Mouse (Mus musculus) hindbrain, embryonic 14.5 days (tissue): Measurements from ENCODE around the gene Btbd10. TPM values are rescaled to one million over a fixed set of nuclear protein-coding genes. Genes with fewer than 3 reads are reported as not detected.
A peak's percentile ranks its signal among the peaks of the same experiment; 100 is the strongest.

Experiments used
- ATAC-seq: fragments of 200-750 bp; cut with Nextera tagmentation; 2 replicates; pipeline ENCODE4 v1.8.0; 2017; ENCODE audit warnings: moderate number of reproducible peaks, mild to moderate bottlenecking, moderate TSS enrichment, moderate library complexity; ENCODE audit not compliant: low FRiP score
- DNase-seq: peaks from one replicate; pipeline ENCODE4 v3.0.0-alpha.2; 2015; ENCODE audit warnings: low spot score
- H3K27ac ChIP-seq: fragments of 300-500 bp; sonication (generic); 2 replicates; pipeline ENCODE4 v1.5.1; 2014; ENCODE audit warnings: mild to moderate bottlenecking, moderate library complexity
- H3K27me3 ChIP-seq: fragments of 300-500 bp; sonication (generic); 2 replicates; pipeline ENCODE4 v1.6.1; 2014; ENCODE audit warnings: mild to moderate bottlenecking, low read length, mixed read lengths; ENCODE audit not compliant: control insufficient read depth, insufficient read depth
- H3K36me3 ChIP-seq: fragments of 300-500 bp; sonication (generic); replicated peaks from 2 replicates; pipeline ENCODE4 v1.6.1; 2014; ENCODE audit not compliant: control insufficient read depth, insufficient read depth
- H3K4me1 ChIP-seq: fragments of 300-500 bp; sonication (generic); replicated peaks from 2 replicates; pipeline ENCODE4 v1.6.1; 2014; ENCODE audit warnings: antibody characterized with exemption, low read length, mixed read lengths; ENCODE audit not compliant: control insufficient read depth, insufficient read depth
- H3K4me2 ChIP-seq: fragments of 300-500 bp; sonication (generic); replicated peaks from 2 replicates; pipeline ENCODE4 v1.6.1; 2014; ENCODE audit warnings: mild to moderate bottlenecking, moderate library complexity
- H3K4me3 ChIP-seq: fragments of 300-500 bp; sonication (generic); replicated peaks from 2 replicates; pipeline ENCODE4 v1.5.1; 2014; ENCODE audit warnings: mild to moderate bottlenecking, low read length
- H3K9ac ChIP-seq: fragments of 300-500 bp; sonication (generic); 2 replicates; pipeline ENCODE4 v1.6.1; 2014
- H3K9me3 ChIP-seq: fragments of 300-500 bp; sonication (generic); 2 replicates; pipeline ENCODE4 v1.6.1; 2016; ENCODE audit warnings: low read length; ENCODE audit not compliant: control insufficient read depth
- WGBS: fragments of 180-500 bp; shearing (Covaris S2); extraction: QIAGEN DNeasy Blood & Tissue Kit; methylation state at CpG from one replicate; pipeline ENCODE4 v1.1.7; 2014; 5-methylcytosine and 5-hydroxymethylcytosine counted together
- polyA plus RNA-seq: library from polyadenylated mRNA; unstranded; fragments of >200 nt; fragmentation: Nextera tagmentation; extraction: Ambion mirVana; gene quantifications from 2 replicates; pipeline ENCODE4 v1.2.1, GENCODE M21; 2014

Btbd10 gene
- polyA plus RNA-seq: 81.8 and 89.0 TPM in 2 replicates

DNA sequence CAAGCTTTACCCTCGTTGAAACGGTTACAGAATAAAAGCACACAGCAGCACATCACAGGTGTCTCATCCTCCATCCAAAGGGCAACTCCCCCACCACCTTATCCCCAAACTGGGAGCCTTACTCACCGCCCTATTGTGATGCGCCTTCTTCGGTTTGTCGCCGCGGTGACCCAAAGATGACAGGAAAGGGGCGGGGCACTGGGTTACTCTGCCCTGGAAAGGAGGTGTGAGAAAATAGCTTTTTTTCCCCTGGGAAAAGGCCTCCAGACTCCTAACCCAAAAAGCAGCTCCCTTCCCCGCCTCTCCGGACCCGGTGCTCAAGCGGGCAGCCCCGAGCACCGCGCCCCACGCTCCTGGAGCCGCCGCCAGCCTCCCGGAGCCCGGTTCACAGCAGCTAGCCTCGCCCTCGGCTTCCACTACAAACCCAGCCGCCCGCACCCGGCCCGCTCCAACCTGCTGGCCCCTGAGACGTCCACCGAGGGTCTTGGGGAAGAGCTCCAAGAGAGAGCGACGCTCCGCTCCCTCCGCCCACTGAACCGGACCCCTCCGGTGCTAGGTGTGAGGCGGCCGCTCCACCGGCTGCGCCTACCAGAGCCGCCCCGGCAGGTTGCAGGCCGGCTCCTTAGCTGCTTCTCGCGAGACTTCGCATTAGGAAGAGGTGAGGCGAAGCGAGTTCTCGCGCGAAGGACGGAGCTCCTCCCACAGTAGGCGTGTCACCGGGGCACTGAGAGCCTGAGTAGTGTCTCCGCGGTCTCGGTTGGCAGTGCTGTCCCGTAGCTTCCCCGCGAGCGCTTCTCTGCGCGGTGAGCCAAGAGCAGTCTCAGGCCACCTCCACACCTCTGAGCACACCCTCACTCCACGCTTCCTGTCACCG is at the start of gene Btbd10:
TSS of gene Btbd10 (minus strand) at position 647 of the 874 bp plus-strand sequence.
- peak within 1 kb of the TSS; percentile 90 for H3K4me3 ChIP-seq
- H3K4me1 ChIP-seq: peaks cover 19% of the 10 kb centered on the region
- H3K9ac ChIP-seq: peak within 1 kb of the TSS; percentile 91
- WGBS: under 1% methylated on average over 62 of the region's 64 CpGs
- DNase-seq (peak; percentile 99), ATAC-seq (peak; percentile 99)
- peak within 1 kb of the TSS; percentile 85 for H3K4me2 ChIP-seq
- peak within 1 kb of the TSS; percentile 90 for H3K27ac ChIP-seq
- H3K36me3 ChIP-seq: no peaks in the 10 kb centered on the region
- H3K27me3 ChIP-seq: no peaks in the 10 kb centered on the region
- H3K9me3 ChIP-seq: no peaks in the 10 kb centered on the region

DNA sequence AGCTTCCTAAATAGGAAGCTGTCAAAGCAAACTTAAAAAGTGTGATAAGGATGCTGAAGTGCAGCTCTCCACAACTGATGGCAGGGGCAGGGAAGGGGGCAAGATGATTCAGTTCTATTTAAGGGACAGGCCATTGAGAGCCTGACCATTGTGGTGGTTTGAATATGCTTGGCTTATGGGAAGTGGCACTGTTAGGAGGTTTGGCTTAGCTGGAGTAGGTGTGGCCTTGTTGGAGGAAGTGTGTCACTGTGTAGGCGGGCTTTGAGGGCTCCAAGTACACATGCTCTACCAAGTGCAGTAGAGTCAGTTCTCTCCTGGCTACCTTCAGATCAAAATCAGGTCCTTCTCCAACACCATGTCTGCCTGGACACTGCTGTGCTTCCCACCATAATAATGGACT is 47.3 kb upstream of the Btbd10 start:
- Histone ChIP-seq H3K9ac (no peak overlapping the region), H3K36me3 (no peaks in the 10 kb centered on the region), H3K27me3 (no peaks in the 10 kb centered on the region), H3K9me3 (no peaks in the 10 kb centered on the region), H3K4me2 (no peak overlapping the region), H3K27ac (no peak overlapping the region), H3K4me1 (no peaks in the 10 kb centered on the region), H3K4me3 (no peak overlapping the region)
- ATAC-seq (no peak), DNase-seq (no peak)
- WGBS: 91% methylated on average over 1 of the region's 1 CpGs

DNA sequence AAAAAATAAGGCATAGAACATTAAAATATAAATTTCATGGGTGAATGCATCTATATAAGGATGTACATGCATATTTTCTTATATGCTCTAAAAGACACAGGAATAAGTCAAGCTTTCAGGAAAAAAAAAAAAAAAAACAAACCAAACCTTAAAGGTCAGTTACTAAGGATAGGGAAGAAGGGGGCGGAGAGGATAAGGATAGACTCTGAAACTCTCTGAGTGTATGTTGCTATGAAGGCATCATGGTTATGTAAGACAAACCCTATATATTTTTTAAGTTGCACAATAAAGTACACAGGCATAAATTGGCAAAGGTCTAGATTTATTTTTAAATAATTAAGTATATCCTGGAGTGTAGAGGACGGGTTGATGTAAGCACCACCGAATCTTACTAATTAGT is 46.1 kb upstream of the Btbd10 start:
- no peak overlapping the region for H3K9ac ChIP-seq
- H3K36me3 ChIP-seq: no peaks in the 10 kb centered on the region
- no peaks in the 10 kb centered on the region for H3K27me3 ChIP-seq
- no peak for DNase-seq
- H3K9me3 ChIP-seq: no peaks in the 10 kb centered on the region
- H3K27ac ChIP-seq: no peak overlapping the region
- WGBS: 95% methylated on average over 3 of the region's 3 CpGs
- H3K4me2 ChIP-seq: no peak overlapping the region
- ATAC-seq: no peak
- H3K4me3 ChIP-seq: no peak overlapping the region
- H3K4me1 ChIP-seq: no peaks in the 10 kb centered on the region

DNA sequence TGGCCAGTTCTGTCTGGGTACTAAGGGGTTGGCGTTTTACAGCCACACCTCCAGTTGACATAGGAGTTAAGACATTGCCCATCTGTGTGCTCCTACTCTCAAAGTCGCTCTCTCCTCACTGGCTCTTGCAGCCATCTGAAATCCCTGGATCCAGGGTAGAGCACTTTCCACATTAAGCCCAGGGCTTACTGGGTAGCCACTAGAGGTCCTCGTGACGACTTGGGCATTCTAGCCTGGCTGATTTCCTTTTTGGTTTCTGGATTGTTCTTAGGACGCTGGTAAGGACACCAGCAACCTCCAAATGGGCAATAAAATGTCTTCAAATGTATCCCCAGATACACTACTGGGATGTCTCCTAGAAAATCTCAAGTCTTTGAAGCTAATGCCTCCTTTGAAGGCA is 39.5 kb upstream of the Btbd10 start:
- Histone ChIP-seq H3K9me3 (no peaks in the 10 kb centered on the region), H3K27me3 (no peaks in the 10 kb centered on the region), H3K9ac (no peak overlapping the region), H3K4me3 (no peak overlapping the region), H3K27ac (no peak overlapping the region), H3K4me2 (no peak overlapping the region), H3K4me1 (no peaks in the 10 kb centered on the region), H3K36me3 (no peaks in the 10 kb centered on the region)
- WGBS: 66% methylated on average over 5 of the region's 5 CpGs
- ATAC-seq (no peak), DNase-seq (no peak)

DNA sequence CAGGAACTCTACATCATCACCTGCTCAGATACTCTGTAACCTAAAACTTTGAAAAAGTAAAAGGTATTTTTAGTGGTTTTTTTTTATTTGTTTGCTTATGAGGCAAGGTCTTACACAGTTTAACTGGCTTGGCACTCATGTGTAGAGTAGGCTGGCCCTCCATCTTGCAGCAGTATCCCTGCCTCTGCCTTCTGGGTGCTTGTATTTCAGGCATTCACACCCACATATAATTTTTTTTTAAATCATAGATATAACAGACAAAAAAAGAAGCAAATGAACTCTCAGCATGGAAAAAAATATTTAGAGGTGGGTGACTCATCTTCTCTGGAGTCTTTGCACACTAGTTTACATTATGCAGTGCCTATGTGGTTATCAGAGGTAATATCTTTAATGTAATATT is 28.9 kb upstream of the Btbd10 start:
- Histone ChIP-seq H3K36me3 (no peaks in the 10 kb centered on the region), H3K4me3 (no peak overlapping the region), H3K9ac (no peak overlapping the region), H3K9me3 (no peaks in the 10 kb centered on the region), H3K27me3 (no peaks in the 10 kb centered on the region), H3K4me1 (no peaks in the 10 kb centered on the region), H3K27ac (no peak overlapping the region), H3K4me2 (no peak overlapping the region)
- DNase-seq (no peak), ATAC-seq (no peak)

DNA sequence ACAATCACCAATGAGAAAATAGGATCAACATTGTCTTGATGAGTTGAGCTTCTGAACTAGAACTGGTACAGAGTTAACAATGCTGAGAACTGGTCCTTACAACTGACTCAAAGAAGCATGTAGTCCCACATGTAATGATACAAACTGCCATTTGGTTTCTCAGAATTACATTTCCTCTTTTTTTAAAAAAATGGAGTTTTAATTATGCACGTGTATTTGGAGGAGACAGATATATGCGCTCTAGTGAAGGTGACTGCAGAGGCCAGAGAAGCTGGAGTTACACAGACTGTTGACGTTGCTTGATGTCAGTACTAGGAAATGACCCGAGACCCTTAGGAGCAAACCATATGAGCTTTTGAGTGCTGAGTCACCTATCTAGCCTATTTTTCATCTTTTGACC is 27.5 kb upstream of the Btbd10 start:
- DNase-seq (no peak), ATAC-seq (no peak)
- Histone ChIP-seq H3K9ac (no peak overlapping the region), H3K36me3 (no peaks in the 10 kb centered on the region), H3K27ac (no peak overlapping the region), H3K4me3 (no peak overlapping the region), H3K4me2 (no peak overlapping the region), H3K4me1 (no peaks in the 10 kb centered on the region), H3K27me3 (no peaks in the 10 kb centered on the region), H3K9me3 (no peaks in the 10 kb centered on the region)
- 90% methylated on average over 4 of the region's 4 CpGs for WGBS

DNA sequence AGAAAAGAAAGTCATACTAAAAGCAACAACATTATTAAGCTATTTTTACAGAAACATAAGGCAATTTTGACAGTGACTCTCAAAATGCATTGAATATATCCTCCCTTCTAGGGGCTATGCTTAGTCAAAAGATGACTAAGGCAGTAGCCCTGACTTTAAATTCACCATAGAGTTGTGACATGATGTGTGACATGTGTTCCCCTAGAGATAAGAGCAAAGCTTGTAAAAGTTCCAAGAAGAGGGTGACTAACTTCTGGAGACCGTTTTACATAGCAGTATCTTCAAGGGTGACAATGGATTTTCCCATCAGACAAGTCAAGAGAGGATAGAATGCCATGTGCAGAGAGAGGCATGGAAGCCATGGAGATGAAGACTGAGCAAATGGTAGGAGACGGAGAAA is 22.4 kb upstream of the Btbd10 start:
- Histone ChIP-seq H3K27me3 (no peaks in the 10 kb centered on the region), H3K4me3 (no peak overlapping the region), H3K9ac (no peak overlapping the region), H3K4me1 (no peaks in the 10 kb centered on the region), H3K4me2 (no peak overlapping the region), H3K27ac (no peak overlapping the region), H3K36me3 (no peaks in the 10 kb centered on the region), H3K9me3 (no peaks in the 10 kb centered on the region)
- DNase-seq (no peak), ATAC-seq (no peak)
- WGBS: 89% methylated on average over 2 of the region's 2 CpGs

DNA sequence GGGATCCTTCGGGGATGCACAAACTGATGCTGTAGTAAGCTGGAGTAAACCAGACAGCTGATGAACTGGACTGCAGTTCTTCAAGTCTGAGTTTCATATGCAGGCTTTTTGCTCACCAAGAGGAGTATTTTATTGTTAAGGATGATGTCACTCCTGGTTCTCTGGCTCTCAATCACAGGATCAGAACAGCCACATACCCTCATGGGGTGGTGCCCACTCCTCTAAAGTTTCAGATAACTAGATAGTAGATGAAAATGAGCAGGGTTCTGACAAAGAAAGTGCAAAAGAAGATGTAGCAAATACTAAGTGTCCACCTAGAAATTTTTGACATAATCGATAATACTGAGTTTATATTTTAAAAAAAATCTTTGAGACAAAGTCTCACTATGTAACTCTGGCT is 19.3 kb upstream of the Btbd10 start, which contains the start of gene Pth:
TSS of gene Pth (minus strand) at position 101 of the 400 bp plus-strand sequence.
- H3K27ac ChIP-seq: no peak within 1 kb of the TSS
- H3K4me1 ChIP-seq: no peaks in the 10 kb centered on the region
- no peaks in the 10 kb centered on the region for H3K9me3 ChIP-seq
- 95% methylated on average over 2 of the region's 2 CpGs for WGBS
- DNase-seq (no peak), ATAC-seq (no peak)
- no peaks in the 10 kb centered on the region for H3K36me3 ChIP-seq
- no peak within 1 kb of the TSS for H3K9ac ChIP-seq
- H3K27me3 ChIP-seq: no peaks in the 10 kb centered on the region
- H3K4me3 ChIP-seq: no peak within 1 kb of the TSS
- H3K4me2 ChIP-seq: no peak within 1 kb of the TSS

DNA sequence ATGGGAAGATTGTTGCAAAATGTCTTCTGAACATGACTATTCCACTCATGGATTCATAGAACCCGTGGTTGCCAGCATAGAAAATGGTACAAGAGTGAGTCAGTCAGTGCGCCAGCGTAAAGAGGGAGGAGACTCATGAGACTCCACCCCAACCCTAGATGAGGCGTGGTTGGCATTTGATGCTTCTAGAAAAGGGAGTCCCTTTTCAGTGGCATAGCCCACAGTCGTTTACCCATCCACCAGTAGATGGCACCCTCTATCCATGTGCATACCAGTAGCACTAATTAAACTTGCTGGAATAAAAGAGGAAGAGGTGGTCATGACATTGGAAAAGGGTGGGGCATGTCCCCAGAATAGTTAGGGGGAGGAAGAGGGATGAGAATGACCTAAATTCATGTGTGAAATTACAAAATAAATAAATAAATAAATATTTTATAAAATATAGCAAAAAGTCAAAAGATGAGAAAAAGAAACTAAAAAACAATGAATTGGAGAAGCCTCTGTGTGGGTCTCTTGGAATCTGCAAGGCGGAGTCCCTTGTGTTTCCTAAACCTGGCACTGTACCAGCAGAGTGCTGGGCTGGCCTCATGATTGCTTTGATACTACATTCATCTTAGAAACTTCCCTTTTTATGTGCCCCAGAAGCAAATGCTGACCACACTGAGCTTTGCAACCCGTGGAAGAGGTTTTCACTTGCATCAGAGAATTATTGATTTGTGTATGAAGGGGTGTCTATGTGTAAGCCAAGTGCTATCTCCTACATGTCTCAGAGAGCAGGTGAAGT is 8.9 kb upstream of the Btbd10 start:
- 35% methylated on average over 7 of the region's 7 CpGs for WGBS

More for the DNA sequence above, 8.9 kb upstream of the Btbd10 start:
- ATAC-seq: peak; percentile 78; the same call in 1 of the 2 replicates
- no peaks in the 10 kb centered on the region for H3K9me3 ChIP-seq
- H3K27me3 ChIP-seq: no peaks in the 10 kb centered on the region
- no peak overlapping the region for H3K9ac ChIP-seq
- H3K4me1 ChIP-seq: no peaks in the 10 kb centered on the region
- H3K4me3 ChIP-seq: no peak overlapping the region
- peak; percentile 83 for DNase-seq
- H3K27ac ChIP-seq: no peak overlapping the region
- no peak overlapping the region for H3K4me2 ChIP-seq
- no peaks in the 10 kb centered on the region for H3K36me3 ChIP-seq
